Mouse (Mus musculus): ENCODE data around the gene Trappc10. TPM values are rescaled to one million over a fixed set of nuclear protein-coding genes. Genes with fewer than 3 reads are reported as not detected.
A peak's percentile ranks its signal among the peaks of the same experiment; 100 is the strongest.

The Trappc10 gene
- polyA plus RNA-seq, 1 experiment from 2014 or later: 16.1 TPM

GRCm38 (mm10) chr10:78167775-78168174 lies 76.7 kb downstream of the Trappc10 start:
- no peak for ATAC-seq (ENCODE audit: insufficient number of reproducible peaks, low FRiP score, low TSS enrichment, low read depth)
- no peaks in the 10 kb centered on the region for H3K9me3 ChIP-seq (replicated peaks)
- peaks cover 16% of the 10 kb centered on the region for H3K4me1 ChIP-seq
- H3K36me3 ChIP-seq: peaks cover 70% of the 10 kb centered on the region
- no peaks in the 10 kb centered on the region for H3K27me3 ChIP-seq
- no peak overlapping the region for H3K4me2 ChIP-seq (replicated peaks)
- H3K4me3 ChIP-seq (replicated peaks): no peak overlapping the region
- no peak overlapping the region for H3K27ac ChIP-seq (replicated peaks)
- H3K9ac ChIP-seq: no peak overlapping the region

GRCm38 (mm10) chr10:78167333-78167732 lies 77.1 kb downstream of the Trappc10 start:
- WGBS: 83% methylated on average over 7 of the region's 7 CpGs
- no peak overlapping the region for H3K4me2 ChIP-seq (replicated peaks)
- H3K9me3 ChIP-seq (replicated peaks): no peaks in the 10 kb centered on the region
- H3K36me3 ChIP-seq: peaks cover 70% of the 10 kb centered on the region
- H3K9ac ChIP-seq: no peak overlapping the region
- H3K4me3 ChIP-seq (replicated peaks): no peak overlapping the region
- peaks cover 16% of the 10 kb centered on the region for H3K4me1 ChIP-seq
- H3K27me3 ChIP-seq: no peaks in the 10 kb centered on the region
- no peak for ATAC-seq (ENCODE audit: insufficient number of reproducible peaks, low FRiP score, low TSS enrichment, low read depth)
- H3K27ac ChIP-seq (replicated peaks): no peak overlapping the region

GRCm38 (mm10) chr10:78165256-78166005 lies 79.0 kb downstream of the Trappc10 start:
- no peaks in the 10 kb centered on the region for H3K27me3 ChIP-seq
- peaks cover 67% of the 10 kb centered on the region for H3K36me3 ChIP-seq
- H3K9me3 ChIP-seq (replicated peaks): no peaks in the 10 kb centered on the region
- H3K4me2 ChIP-seq (replicated peaks): no peak overlapping the region
- no peak overlapping the region for H3K4me3 ChIP-seq (replicated peaks)
- WGBS: 93% methylated on average over 21 of the region's 21 CpGs
- ATAC-seq (ENCODE audit: insufficient number of reproducible peaks, low FRiP score, low TSS enrichment, low read depth): no peak
- H3K9ac ChIP-seq: no peak overlapping the region
- H3K4me1 ChIP-seq: peaks cover 16% of the 10 kb centered on the region
- H3K27ac ChIP-seq (replicated peaks): no peak overlapping the region

GRCm38 (mm10) chr10:78164786-78165185 lies 79.7 kb downstream of the Trappc10 start:
- WGBS: 95% methylated on average over 12 of the region's 12 CpGs
- H3K9ac ChIP-seq: no peak overlapping the region
- H3K36me3 ChIP-seq: peaks cover 67% of the 10 kb centered on the region
- peaks cover 15% of the 10 kb centered on the region for H3K4me1 ChIP-seq
- no peak overlapping the region for H3K4me2 ChIP-seq (replicated peaks)
- no peak overlapping the region for H3K27ac ChIP-seq (replicated peaks)
- ATAC-seq (ENCODE audit: insufficient number of reproducible peaks, low FRiP score, low TSS enrichment, low read depth): no peak
- no peak overlapping the region for H3K4me3 ChIP-seq (replicated peaks)
- H3K9me3 ChIP-seq (replicated peaks): no peaks in the 10 kb centered on the region
- H3K27me3 ChIP-seq: no peaks in the 10 kb centered on the region

- peaks cover 20% of the 10 kb centered on the region for H3K4me1 ChIP-seq
- H3K9ac ChIP-seq: no peak overlapping the region
- ATAC-seq (ENCODE audit: insufficient number of reproducible peaks, low FRiP score, low TSS enrichment, low read depth): no peak
- no peak overlapping the region for H3K4me2 ChIP-seq (replicated peaks)
- no peak overlapping the region for H3K27ac ChIP-seq (replicated peaks)
- no peaks in the 10 kb centered on the region for H3K27me3 ChIP-seq
- H3K9me3 ChIP-seq (replicated peaks): no peaks in the 10 kb centered on the region
- 28% methylated on average over 4 of the region's 4 CpGs for WGBS
- H3K36me3 ChIP-seq: peaks cover 67% of the 10 kb centered on the region
- H3K4me3 ChIP-seq (replicated peaks): no peak overlapping the region
Measured at GRCm38 (mm10) chr10:78163923-78164322, 80.5 kb downstream of the Trappc10 start.

GRCm38 (mm10) chr10:78163241-78163640 lies 81.2 kb downstream of the Trappc10 start:
- H3K27ac ChIP-seq (replicated peaks): 0 out of 2 replicates have a peak overlapping the region, but pooled peaks have one; percentile 7
- peaks cover 13% of the 10 kb centered on the region; the same call in 1 of the 2 replicates for H3K4me1 ChIP-seq
- H3K36me3 ChIP-seq: peaks cover 67% of the 10 kb centered on the region
- no peak overlapping the region for H3K9ac ChIP-seq
- WGBS: 88% methylated on average over 9 of the region's 9 CpGs
- ATAC-seq (ENCODE audit: insufficient number of reproducible peaks, low FRiP score, low TSS enrichment, low read depth): no peak
- no peak overlapping the region for H3K4me2 ChIP-seq (replicated peaks)
- H3K27me3 ChIP-seq: no peaks in the 10 kb centered on the region
- H3K4me3 ChIP-seq (replicated peaks): no peak overlapping the region
- H3K9me3 ChIP-seq (replicated peaks): no peaks in the 10 kb centered on the region

- Histone ChIP-seq H3K36me3 (peaks cover 65% of the 10 kb centered on the region), H3K4me3 (replicated peaks) (no peak overlapping the region), H3K9ac (no peak overlapping the region), H3K4me2 (replicated peaks) (no peak overlapping the region), H3K9me3 (replicated peaks) (no peaks in the 10 kb centered on the region), H3K4me1 (peaks cover 12% of the 10 kb centered on the region; the same call in 1 of the 2 replicates), H3K27ac (replicated peaks) (0 out of 2 replicates have a peak overlapping the region, but pooled peaks have one; percentile 7), H3K27me3 (no peaks in the 10 kb centered on the region)
- no peak for ATAC-seq (ENCODE audit: insufficient number of reproducible peaks, low FRiP score, low TSS enrichment, low read depth)
- 84% methylated on average over 12 of the region's 12 CpGs for WGBS
Measured at GRCm38 (mm10) chr10:78162646-78163045, 81.8 kb downstream of the Trappc10 start.

- Histone ChIP-seq H3K4me1 (peaks cover 12% of the 10 kb centered on the region; the same call in 1 of the 2 replicates), H3K27me3 (no peaks in the 10 kb centered on the region), H3K4me2 (replicated peaks) (no peak overlapping the region), H3K4me3 (replicated peaks) (no peak overlapping the region), H3K36me3 (peaks cover 50% of the 10 kb centered on the region), H3K27ac (replicated peaks) (no peak overlapping the region), H3K9ac (no peak overlapping the region), H3K9me3 (replicated peaks) (no peaks in the 10 kb centered on the region)
- 79% methylated on average over 8 of the region's 8 CpGs for WGBS
- no peak for ATAC-seq (ENCODE audit: insufficient number of reproducible peaks, low FRiP score, low TSS enrichment, low read depth)
Measured at GRCm38 (mm10) chr10:78161096-78161495, 83.3 kb downstream of the Trappc10 start.

GRCm38 (mm10) chr10:78160369-78161095 lies 83.9 kb downstream of the Trappc10 start:
- H3K4me1 ChIP-seq: peaks cover 12% of the 10 kb centered on the region; the same call in 1 of the 2 replicates
- H3K4me2 ChIP-seq (replicated peaks): no peak overlapping the region
- H3K36me3 ChIP-seq: peaks cover 45% of the 10 kb centered on the region
- no peaks in the 10 kb centered on the region for H3K9me3 ChIP-seq (replicated peaks)
- H3K9ac ChIP-seq: no peak overlapping the region
- 0 out of 2 replicates have a peak, but pooled peaks have one; percentile 0 for ATAC-seq (ENCODE audit: insufficient number of reproducible peaks, low FRiP score, low TSS enrichment, low read depth)
- H3K4me3 ChIP-seq (replicated peaks): no peak overlapping the region
- H3K27me3 ChIP-seq: no peaks in the 10 kb centered on the region
- WGBS: 83% methylated on average over 16 of the region's 16 CpGs
- no peak overlapping the region for H3K27ac ChIP-seq (replicated peaks)

GRCm38 (mm10) chr10:78159906-78160305 lies 84.5 kb downstream of the Trappc10 start:
- no peaks in the 10 kb centered on the region for H3K27me3 ChIP-seq
- no peaks in the 10 kb centered on the region for H3K9me3 ChIP-seq (replicated peaks)
- no peak overlapping the region for H3K27ac ChIP-seq (replicated peaks)
- peak overlapping the region; percentile 44 for H3K4me2 ChIP-seq (replicated peaks)
- peak overlapping the region; percentile 18; the same call in 1 of the 2 replicates for H3K4me3 ChIP-seq (replicated peaks)
- H3K9ac ChIP-seq: no peak overlapping the region
- peaks cover 38% of the 10 kb centered on the region for H3K36me3 ChIP-seq
- WGBS: 2% methylated on average over 7 of the region's 7 CpGs
- peak; percentile 77 for ATAC-seq (ENCODE audit: insufficient number of reproducible peaks, low FRiP score, low TSS enrichment, low read depth)
- H3K4me1 ChIP-seq: peaks cover 12% of the 10 kb centered on the region; the same call in 1 of the 2 replicates

GRCm38 (mm10) chr10:78159252-78159878 lies 85.1 kb downstream of the Trappc10 start:
- peaks cover 33% of the 10 kb centered on the region for H3K36me3 ChIP-seq
- 15% methylated on average over 17 of the region's 17 CpGs for WGBS
- no peaks in the 10 kb centered on the region for H3K9me3 ChIP-seq (replicated peaks)
- H3K27ac ChIP-seq (replicated peaks): no peak overlapping the region
- peak; percentile 8; the same call in 1 of the 2 replicates for ATAC-seq (ENCODE audit: insufficient number of reproducible peaks, low FRiP score, low TSS enrichment, low read depth)
- peak overlapping the region; percentile 44 for H3K4me2 ChIP-seq (replicated peaks)
- no peak overlapping the region; the same call in 1 of the 2 replicates for H3K9ac ChIP-seq
- peak overlapping the region; percentile 18; the same call in 1 of the 2 replicates for H3K4me3 ChIP-seq (replicated peaks)
- peaks cover 12% of the 10 kb centered on the region; the same call in 1 of the 2 replicates for H3K4me1 ChIP-seq
- H3K27me3 ChIP-seq: no peaks in the 10 kb centered on the region

Data from embryonic facial prominence, embryonic 15.5 days (tissue).